Mouse (Mus musculus) heart, embryonic 14.5 days (tissue): ENCODE data around the gene Arhgef3. TPM values are rescaled to one million over a fixed set of nuclear protein-coding genes. Genes with fewer than 3 reads are reported as not detected.

Source experiments
- ATAC-seq: fragments of 200-750 bp; cut with Nextera tagmentation; 2 replicates; pipeline ENCODE4 v1.8.0; 2017; ENCODE audit warnings: low read depth, moderate TSS enrichment; ENCODE audit not compliant: insufficient number of reproducible peaks, insufficient read depth, low FRiP score
- H3K27ac ChIP-seq, 2 experiments: fragments of 200-500 bp in 1 of 2; fragments of 300-500 bp in 1 of 2; sonication (generic) in 1 of 2; replicated peaks in 1 of 2; 2 replicates each; pipeline ENCODE4 v1.5.1; 2012 to 2014; ENCODE audit warnings: low read depth in 2 of 2, low read length in 2 of 2, control low read depth in 1 of 2, mild to moderate bottlenecking in 1 of 2, mixed read lengths in 1 of 2; ENCODE audit not compliant: control insufficient read depth in 1 of 2, insufficient read depth in 1 of 2
- H3K27me3 ChIP-seq: fragments of 300-500 bp; sonication (generic); 2 replicates; pipeline ENCODE4 v1.6.1; 2014; ENCODE audit warnings: mild to moderate bottlenecking, low read length, control low read depth; ENCODE audit not compliant: control insufficient read depth, insufficient read depth
- H3K36me3 ChIP-seq: fragments of 300-500 bp; sonication (generic); 2 replicates; pipeline ENCODE4 v1.6.1; 2014; ENCODE audit warnings: mild to moderate bottlenecking, control low read depth, low read length, mixed read lengths; ENCODE audit not compliant: control insufficient read depth, insufficient read depth
- H3K4me1 ChIP-seq, 2 experiments: fragments of 200-500 bp in 1 of 2; fragments of 300-500 bp in 1 of 2; sonication (generic) in 1 of 2; 2 replicates each; pipeline ENCODE4 v1.6.1; 2012 to 2014; ENCODE audit warnings: low read length in 2 of 2, control low read depth in 1 of 2, mixed read lengths in 1 of 2; ENCODE audit not compliant: control insufficient read depth in 2 of 2, insufficient read depth in 2 of 2
- H3K4me2 ChIP-seq: fragments of 300-500 bp; sonication (generic); 2 replicates; pipeline ENCODE4 v1.6.1; 2014; ENCODE audit warnings: mild to moderate bottlenecking, low read length
- H3K4me3 ChIP-seq, 2 experiments: fragments of 200-500 bp in 1 of 2; fragments of 300-500 bp in 1 of 2; sonication (generic) in 1 of 2; 2 replicates each; pipeline ENCODE4 v1.5.1; 2012 to 2014; ENCODE audit warnings: low read length in 2 of 2, mild to moderate bottlenecking in 2 of 2, control low read depth in 1 of 2, low read depth in 1 of 2, moderate library complexity in 1 of 2; ENCODE audit not compliant: control insufficient read depth in 1 of 2, insufficient read depth in 1 of 2
- H3K9ac ChIP-seq: fragments of 300-500 bp; sonication (generic); 2 replicates; pipeline ENCODE4 v1.6.1; 2014; ENCODE audit warnings: mild to moderate bottlenecking, low read length
- H3K9me3 ChIP-seq: fragments of 300-500 bp; sonication (generic); 2 replicates; pipeline ENCODE4 v1.6.1; 2016; ENCODE audit warnings: low read length, control low read depth; ENCODE audit not compliant: control insufficient read depth
- WGBS: fragments of 180-500 bp; shearing (Covaris S2); extraction: QIAGEN DNeasy Blood & Tissue Kit; methylation state at CpG from one replicate; pipeline ENCODE4 v1.1.7; 2014; 5-methylcytosine and 5-hydroxymethylcytosine counted together
- polyA plus RNA-seq: library from polyadenylated mRNA; unstranded; fragments of >200 nt; fragmentation: Nextera tagmentation; extraction: Ambion mirVana; gene quantifications from 2 replicates; pipeline ENCODE4 v1.2.1, GENCODE M21; 2014

The Arhgef3 gene
- polyA plus RNA-seq, 1 experiment from 2014 or later = 15.4 TPM

GRCm38 (mm10) chr14:27271371-27272071 lies 156.8 kb downstream of the Arhgef3 start:
- WGBS = 55% methylated on average over 10 of the region's 10 CpGs
- Histone ChIP-seq H3K9me3 (no peaks in the 10 kb centered on the region), H3K36me3 (no peaks in the 10 kb centered on the region), H3K4me1 (peaks cover 0 to 6% of the 10 kb centered on the region in 2 experiments; a peak in 1 of 4 replicates), H3K27ac (no peak overlapping the region), H3K27me3 (no peaks in the 10 kb centered on the region), H3K4me3 (no peak overlapping the region), H3K4me2 (no peak overlapping the region), H3K9ac (no peak overlapping the region)
- no peak for ATAC-seq

GRCm38 (mm10) chr14:27272072-27272834 lies 157.6 kb downstream of the Arhgef3 start:
- H3K4me1 ChIP-seq = peaks cover 0 to 6% of the 10 kb centered on the region in 2 experiments; a peak in 1 of 4 replicates
- H3K4me3 ChIP-seq = no peak overlapping the region
- H3K9me3 ChIP-seq = no peaks in the 10 kb centered on the region
- no peak for ATAC-seq
- H3K9ac ChIP-seq = no peak overlapping the region
- no peaks in the 10 kb centered on the region for H3K27me3 ChIP-seq
- H3K36me3 ChIP-seq = no peaks in the 10 kb centered on the region
- no peak overlapping the region for H3K27ac ChIP-seq
- WGBS = 33% methylated on average over 11 of the region's 11 CpGs
- H3K4me2 ChIP-seq = no peak overlapping the region

GRCm38 (mm10) chr14:27272835-27273138 lies 158.1 kb downstream of the Arhgef3 start:
- Histone ChIP-seq H3K4me2 (no peak overlapping the region), H3K9ac (no peak overlapping the region), H3K4me1 (peaks cover 0 to 6% of the 10 kb centered on the region in 2 experiments; a peak in 1 of 4 replicates), H3K4me3 (no peak overlapping the region), H3K9me3 (no peaks in the 10 kb centered on the region), H3K27me3 (no peaks in the 10 kb centered on the region), H3K36me3 (no peaks in the 10 kb centered on the region), H3K27ac (no peak overlapping the region)
- no peak for ATAC-seq
- 93% methylated on average over 2 of the region's 2 CpGs for WGBS

GRCm38 (mm10) chr14:27273169-27273568 lies 158.5 kb downstream of the Arhgef3 start:
- Histone ChIP-seq H3K36me3 (no peaks in the 10 kb centered on the region), H3K9ac (no peak overlapping the region), H3K4me1 (peaks cover 0 to 6% of the 10 kb centered on the region in 2 experiments; a peak in 1 of 4 replicates), H3K9me3 (no peaks in the 10 kb centered on the region), H3K27ac (no peak overlapping the region), H3K4me3 (no peak overlapping the region), H3K27me3 (no peaks in the 10 kb centered on the region), H3K4me2 (no peak overlapping the region)
- ATAC-seq = no peak

- Histone ChIP-seq H3K9me3 (no peaks in the 10 kb centered on the region), H3K9ac (no peak overlapping the region), H3K36me3 (no peaks in the 10 kb centered on the region), H3K4me3 (no peak overlapping the region), H3K27me3 (no peaks in the 10 kb centered on the region), H3K4me2 (no peak overlapping the region), H3K4me1 (peaks cover 0 to under 1% of the 10 kb centered on the region in 2 experiments; a peak in 1 of 4 replicates), H3K27ac (no peak overlapping the region)
- no peak for ATAC-seq
- 83% methylated on average over 3 of the region's 3 CpGs for WGBS
Observed at GRCm38 (mm10) chr14:27277259-27277658, 162.6 kb downstream of the Arhgef3 start.

- Histone ChIP-seq H3K4me1 (peaks cover 2 to 5% of the 10 kb centered on the region in 2 experiments; a peak in 2 of 4 replicates), H3K4me3 (no peak overlapping the region), H3K27me3 (no peaks in the 10 kb centered on the region), H3K27ac (no peak overlapping the region), H3K36me3 (no peaks in the 10 kb centered on the region), H3K9me3 (no peaks in the 10 kb centered on the region), H3K9ac (no peak overlapping the region), H3K4me2 (no peak overlapping the region)
- 86% methylated on average over 8 of the region's 8 CpGs for WGBS
- no peak for ATAC-seq
Observed at GRCm38 (mm10) chr14:27280201-27280890, 165.6 kb downstream of the Arhgef3 start.

- H3K36me3 ChIP-seq = no peaks in the 10 kb centered on the region
- peaks cover 6 to 8% of the 10 kb centered on the region in 2 experiments; a peak in 3 of 4 replicates for H3K4me1 ChIP-seq
- H3K4me3 ChIP-seq = no peak overlapping the region
- H3K27me3 ChIP-seq = no peaks in the 10 kb centered on the region
- no peak overlapping the region for H3K4me2 ChIP-seq
- no peak for ATAC-seq
- no peaks in the 10 kb centered on the region for H3K9me3 ChIP-seq
- no peak overlapping the region for H3K9ac ChIP-seq
- no peak overlapping the region for H3K27ac ChIP-seq
Observed at GRCm38 (mm10) chr14:27283956-27284355, 169.3 kb downstream of the Arhgef3 start.
